Mouse (Mus musculus) gonadal fat pad, adult 2 months (tissue): ENCODE measurements around the gene Scnn1a. TPM values are rescaled to one million over a fixed set of nuclear protein-coding genes. Genes with fewer than 3 reads are reported as not detected.

Source experiments
- DNase-seq: peaks from one replicate; pipeline ENCODE4 v3.0.0-alpha.2; 2012; ENCODE audit warnings: low read depth
- polyA plus RNA-seq: library from polyadenylated mRNA; depleted of rRNA; stranded (reverse); fragments of >200 nt; gene quantifications from 2 replicates; pipeline ENCODE4 v1.2.3, GENCODE M21; 2012

Scnn1a gene
- polyA plus RNA-seq, 1 experiment = 25.9 TPM

DNA sequence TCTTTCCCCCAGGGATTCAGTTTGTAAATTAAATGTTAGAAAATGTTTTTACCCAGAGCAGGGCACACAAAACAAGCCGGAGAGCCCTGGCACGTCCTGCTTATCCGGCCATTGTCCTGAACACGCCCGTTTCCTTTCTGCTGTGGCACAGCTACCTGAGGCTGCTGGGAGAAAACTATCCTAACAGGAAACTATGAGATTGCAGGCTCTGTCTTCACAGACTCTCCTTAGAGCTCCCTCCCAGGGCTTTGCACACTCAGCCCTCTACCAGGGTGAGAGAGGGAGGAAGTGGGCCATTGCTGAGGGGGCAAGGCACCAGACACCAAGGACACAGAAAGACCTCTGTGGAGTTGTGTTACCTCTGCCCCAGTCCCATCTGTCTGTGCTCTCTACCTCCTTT lies 19.8 kb downstream of the Scnn1a start:
- DNase-seq = no peak

DNA sequence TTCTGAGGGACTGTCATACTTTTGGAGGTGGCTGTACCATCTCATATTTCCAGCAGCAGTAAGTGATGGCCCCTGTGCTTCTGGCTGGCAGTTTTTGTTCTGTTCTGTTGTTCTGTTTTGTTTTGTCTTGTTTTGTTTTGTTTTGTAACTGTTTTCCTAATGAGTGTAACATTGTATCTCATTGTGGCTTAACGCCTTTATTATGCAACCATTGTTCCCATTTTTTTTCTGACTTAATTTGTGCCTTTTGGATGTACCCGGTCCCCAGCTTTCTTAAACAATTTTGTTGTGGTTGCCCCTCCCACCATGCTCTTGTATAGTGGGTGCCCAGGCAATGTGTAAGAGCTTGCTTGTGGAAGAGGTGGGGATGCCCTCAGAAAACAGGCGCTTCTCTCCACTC lies 21.7 kb downstream of the Scnn1a start:
- DNase-seq = no peak

DNA sequence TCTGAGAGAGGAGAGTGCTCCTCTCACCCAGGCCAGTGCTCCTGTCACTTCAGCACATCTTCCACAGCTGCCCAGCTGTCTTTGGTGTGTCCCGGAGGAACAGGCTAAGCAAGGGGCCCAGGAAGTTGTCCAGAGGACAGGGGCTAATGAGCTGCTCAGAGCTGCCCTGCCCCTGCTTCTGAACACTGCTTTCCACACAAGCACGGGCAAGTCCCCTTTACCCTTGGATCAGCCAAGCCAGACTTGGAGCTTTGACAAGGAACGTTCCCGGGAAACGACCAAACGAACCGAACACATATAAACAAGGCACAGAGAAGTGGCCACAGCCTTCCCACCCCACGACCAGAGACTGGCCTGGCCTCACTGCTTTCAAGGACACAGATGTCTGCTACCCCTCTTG lies 23.6 kb downstream of the Scnn1a start:
- DNase-seq = no peak

DNA sequence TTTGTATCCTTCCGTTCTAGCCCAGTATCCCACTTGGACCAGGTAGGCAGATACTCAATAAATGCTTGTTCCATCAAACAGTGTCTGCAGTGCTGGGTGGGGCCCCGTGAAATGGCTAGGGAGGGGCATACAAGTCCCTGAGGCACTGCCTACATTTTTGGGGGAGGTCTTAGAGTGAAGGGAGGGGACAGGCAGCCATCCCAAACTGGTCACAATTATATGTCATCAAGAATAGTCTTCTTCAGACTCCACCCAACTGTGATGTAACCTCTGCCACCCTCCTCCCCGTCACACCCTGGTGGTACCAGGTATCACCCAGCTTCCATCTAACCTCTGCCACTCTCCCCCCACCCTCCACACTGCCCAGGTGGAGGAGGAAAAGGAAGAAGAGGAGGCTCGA lies 24.4 kb downstream of the Scnn1a start:
- no peak for DNase-seq

DNA sequence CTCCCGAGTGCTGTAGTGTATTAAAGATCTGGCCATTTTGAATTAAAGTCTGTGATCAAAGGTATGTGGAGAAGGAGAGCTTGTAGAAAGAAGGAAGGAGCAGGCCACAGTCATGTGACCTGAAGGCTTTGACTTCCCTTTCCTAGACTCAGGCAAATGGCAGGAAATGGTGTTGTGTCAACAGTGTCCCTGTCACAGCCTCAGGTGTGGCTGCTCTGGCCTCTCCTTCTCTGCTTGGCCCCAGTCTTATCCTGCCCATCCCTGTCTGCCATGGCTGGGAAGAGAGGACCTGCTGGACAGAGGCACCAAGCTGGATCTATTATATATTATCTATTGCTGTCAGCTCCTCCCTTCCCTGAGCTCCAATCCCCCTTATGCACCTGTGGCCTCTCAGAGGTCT lies 25.2 kb downstream of the Scnn1a start:
- DNase-seq = no peak

DNA sequence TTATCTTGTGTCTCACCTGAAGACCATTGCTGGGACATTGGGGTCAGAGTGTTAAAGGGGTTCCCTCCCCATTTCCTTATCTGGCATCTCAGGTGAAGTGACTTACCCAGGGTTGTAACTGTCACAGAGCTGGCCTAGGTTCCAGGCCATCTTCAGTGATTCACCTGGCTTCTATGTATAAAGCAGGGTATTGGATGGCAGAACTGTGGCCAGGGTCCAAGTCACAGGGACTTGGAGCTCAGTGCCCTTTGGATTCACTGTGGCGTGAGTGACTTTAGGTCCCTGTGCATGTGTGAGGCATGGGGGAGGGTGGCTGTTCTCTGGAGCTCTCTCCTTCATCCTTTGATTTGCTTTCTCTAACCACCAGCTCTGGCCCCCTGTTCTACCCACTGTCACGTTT lies 25.6 kb downstream of the Scnn1a start:
- DNase-seq = no peak

DNA sequence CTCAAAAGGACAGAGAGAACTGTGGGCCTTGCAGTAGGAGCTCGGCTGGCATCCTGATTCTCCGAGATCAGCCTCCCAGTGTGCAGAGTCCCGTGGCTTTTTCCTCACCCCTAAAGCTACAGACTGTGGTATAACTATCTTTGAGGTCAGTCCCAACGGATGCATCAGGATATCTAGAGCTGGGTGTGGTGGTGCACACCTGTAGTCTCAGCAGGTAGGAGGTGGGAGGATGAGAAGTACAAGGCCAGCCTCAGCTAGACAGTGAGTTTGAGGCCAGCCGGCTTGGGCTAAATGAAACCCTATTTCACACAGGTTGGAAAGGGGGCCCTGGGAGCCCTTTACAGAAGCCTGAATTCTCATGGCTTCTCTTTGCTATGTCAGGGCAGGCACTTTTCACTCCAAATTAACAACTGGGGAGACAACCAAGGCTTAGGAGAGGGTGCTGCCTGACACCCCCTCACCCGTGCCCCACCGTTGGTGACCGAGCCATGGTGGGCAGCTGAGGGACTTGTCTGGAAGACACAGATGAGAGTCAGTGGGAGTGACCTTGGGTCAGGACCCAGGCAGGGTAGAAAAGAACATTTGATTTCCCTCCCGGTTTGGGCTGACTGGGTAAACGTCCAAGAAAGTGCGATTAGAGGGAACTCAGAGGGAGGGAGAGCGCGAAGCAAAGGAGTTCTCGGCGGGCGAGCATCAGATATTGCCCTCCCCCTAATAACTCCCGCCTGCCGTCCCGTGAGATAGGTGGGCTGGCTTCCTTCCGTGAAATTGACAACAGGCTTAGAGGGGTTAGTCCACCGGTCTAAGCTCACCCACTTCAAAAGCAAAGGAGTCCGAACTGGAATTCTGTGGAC lies 28.5 kb downstream of the Scnn1a start, which contains the start of gene Tnfrsf1a:
Gene Tnfrsf1a (plus strand): TSS at position 642 of the 854 bp plus-strand sequence.
- no peak for DNase-seq

DNA sequence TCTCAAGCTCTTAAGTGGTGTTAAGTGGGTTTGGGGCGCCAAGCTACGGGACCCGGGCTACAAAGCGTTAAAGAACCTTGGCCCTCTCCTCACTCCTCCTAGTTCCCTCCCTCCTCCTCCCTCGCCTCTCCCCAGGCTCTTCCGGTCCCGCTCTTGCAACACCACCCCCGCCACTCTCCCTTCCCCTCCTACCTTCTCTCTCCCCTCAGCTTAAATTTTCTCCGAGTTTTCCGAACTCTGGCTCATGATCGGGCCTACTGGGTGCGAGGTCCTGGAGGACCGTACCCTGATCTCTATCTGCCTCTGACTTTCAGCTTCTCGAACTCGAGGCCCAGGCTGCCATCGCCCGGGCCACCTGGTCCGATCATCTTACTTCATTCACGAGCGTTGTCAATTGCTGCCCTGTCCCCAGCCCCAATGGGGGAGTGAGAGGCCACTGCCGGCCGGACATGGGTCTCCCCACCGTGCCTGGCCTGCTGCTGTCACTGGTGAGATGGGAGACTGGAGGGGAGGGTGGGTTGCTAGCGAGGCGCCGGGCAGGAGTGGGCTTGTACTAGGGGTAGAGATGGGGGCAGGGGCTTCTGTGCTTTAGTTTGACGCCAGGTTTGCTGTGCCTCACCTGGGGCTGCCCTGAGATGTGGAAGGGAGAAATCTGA lies 29.2 kb downstream of the Scnn1a start:
- DNase-seq = no peak

DNA sequence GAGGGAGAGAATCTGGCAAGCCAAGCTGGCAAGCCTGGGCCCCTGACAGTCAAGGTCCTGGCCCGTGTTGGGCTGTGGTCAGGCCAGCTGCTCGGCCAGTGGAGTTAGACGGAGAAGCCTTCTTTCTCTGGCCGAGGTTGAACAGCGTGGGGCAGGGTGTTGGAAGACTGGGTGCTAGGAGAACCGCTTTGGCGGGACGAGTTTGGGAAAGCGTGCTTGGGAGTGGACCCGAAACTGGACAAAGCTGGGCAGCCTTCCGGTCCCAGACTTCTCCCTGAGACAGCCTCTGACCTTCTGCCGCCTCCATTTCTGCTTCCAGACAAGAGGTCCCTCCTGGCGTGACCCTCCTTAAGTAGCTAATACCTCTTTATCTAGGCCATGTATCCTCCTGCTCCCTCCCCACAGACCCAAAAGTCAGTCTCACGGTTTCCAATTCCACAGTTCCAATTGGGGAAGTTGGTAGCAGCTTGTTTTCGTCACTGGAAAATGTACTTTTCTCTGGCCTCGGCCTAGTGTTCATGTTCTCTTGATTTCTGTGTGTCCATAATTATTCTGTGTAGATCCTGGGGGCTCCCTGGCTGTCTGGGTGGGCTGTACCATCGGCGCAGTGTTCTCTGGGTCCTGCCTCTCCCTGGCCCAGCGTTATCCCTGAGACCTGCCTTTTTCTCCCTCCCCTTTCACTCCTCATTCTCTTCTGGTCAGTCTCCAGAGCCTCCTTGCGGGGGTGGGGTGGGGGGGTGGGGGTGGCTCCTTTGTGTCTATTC lies 30.0 kb downstream of the Scnn1a start:
- no peak for DNase-seq

DNA sequence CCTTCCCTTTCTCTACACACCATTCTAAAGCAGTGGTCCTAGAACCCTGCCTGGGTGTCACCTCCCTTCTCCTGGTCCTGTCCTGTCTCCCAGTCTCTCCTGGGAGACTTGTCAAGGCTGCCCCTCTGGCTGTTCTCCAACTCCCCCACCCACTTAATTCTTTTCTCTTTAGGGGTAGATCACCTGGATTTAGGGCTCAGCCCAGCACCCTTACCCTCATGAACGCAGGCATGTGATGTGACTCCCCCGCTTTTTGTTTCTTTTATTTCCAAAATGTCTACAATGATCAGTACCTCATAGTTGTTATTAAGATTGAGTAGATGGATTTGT lies 30.5 kb downstream of the Scnn1a start:
- no peak for DNase-seq

DNA sequence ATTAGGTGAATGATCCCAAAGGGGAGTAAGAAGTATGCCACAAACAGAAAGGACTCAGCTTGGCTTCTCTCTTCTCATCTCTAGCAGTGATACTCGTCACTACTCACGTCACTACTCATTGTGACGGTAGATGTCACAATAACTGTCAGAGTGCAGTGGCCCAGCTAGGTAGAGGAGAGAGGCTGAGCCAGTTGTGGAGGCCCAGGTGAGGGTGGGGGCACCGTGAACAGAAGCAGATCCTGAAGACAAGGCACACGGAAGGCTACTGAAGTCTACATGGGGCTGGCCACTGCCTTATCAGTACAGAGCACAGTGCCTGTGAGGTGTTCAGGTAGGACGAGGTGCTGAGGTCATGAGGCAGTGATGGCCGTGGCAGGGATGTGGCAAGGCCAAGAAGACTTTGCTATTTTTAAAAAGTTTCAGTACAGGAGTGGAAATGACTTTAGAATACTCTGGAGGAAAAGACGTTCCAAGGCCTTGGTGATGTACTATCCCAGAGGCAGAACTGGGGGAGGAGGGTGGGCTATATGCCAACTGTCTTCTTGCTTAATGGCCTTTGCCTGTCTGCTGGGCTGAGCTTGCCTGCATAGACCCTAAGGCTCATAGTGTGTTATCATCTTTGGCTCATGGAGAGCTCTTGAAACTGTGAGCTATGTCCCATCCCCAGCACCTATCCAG lies 31.0 kb downstream of the Scnn1a start:
- DNase-seq = peak; percentile 88

DNA sequence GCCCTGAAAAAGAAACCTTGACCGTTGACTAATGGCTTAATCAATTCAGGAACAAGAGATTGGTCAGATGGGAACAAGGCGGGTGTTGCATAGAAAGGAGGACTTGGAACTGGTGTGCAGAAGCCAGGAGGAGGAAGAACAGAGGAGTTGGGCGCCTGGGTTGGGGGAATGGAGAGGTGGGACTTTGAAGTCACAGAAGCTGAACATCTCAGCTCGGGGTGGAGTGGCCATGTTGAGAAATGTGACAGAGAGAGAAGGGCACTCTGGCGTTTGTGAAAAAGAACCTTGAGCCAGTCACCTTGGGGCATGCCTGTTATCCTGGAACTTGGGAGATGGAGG lies 31.6 kb downstream of the Scnn1a start:
- DNase-seq = no peak

DNA sequence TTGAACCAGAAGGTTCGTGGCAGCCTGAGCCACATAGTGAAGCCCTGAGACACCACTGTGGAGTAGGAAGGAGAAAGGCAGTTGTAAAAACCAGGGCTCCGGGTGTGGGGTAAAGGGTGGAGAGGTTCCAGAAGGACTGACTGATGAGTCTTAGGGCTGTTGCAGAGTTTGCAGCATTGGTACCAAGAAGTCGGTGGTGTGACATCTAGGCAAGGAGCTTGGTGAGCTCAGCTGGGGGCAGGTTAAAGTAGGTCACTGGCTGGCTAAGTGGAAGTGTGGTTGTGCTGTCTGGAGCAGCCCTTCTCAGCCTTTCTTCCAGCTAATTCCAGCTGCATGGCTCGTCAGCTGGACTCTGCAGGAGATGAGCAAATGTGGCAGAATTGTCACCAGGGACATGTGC lies 32.4 kb downstream of the Scnn1a start:
- DNase-seq = no peak

DNA sequence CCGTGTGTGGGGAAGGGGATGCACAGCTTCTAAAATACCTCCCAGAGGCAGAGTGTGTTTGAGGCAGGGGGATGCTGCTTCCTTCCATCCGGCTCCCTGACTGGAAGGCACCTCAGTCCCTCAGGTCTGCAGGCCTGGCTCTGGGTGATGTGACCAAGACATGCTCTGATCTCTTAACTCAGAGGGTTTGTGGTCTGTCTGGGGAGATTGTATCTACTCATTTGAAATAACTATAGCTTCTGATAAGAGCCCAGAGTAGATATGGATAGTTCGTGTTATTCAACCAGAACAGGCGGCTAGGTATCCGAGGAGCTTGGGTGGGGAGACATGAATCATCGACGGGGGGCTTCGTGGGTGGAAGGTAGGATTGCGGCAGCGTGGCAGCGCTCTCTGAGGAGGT lies 32.8 kb downstream of the Scnn1a start:
- DNase-seq = no peak

DNA sequence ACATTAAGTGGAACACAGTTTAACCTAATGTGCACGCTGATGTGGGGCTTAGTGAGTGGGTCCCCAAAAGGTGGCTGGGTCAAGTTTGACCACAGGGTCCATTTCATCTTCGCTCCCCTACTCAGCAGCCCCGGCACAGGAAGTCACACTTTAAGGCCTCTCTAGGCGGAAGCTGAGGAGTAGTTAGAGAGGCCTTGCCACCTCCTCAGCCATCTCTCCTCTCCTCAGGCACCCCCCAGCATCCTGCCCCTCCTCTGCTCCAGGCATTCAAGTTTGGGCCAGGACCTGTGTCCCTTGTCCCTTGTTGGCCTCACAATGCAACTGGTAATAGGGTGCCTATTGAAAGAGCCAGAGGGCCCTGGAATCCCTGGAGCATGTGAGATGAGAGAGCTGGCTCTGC lies 33.2 kb downstream of the Scnn1a start:
- no peak for DNase-seq

DNA sequence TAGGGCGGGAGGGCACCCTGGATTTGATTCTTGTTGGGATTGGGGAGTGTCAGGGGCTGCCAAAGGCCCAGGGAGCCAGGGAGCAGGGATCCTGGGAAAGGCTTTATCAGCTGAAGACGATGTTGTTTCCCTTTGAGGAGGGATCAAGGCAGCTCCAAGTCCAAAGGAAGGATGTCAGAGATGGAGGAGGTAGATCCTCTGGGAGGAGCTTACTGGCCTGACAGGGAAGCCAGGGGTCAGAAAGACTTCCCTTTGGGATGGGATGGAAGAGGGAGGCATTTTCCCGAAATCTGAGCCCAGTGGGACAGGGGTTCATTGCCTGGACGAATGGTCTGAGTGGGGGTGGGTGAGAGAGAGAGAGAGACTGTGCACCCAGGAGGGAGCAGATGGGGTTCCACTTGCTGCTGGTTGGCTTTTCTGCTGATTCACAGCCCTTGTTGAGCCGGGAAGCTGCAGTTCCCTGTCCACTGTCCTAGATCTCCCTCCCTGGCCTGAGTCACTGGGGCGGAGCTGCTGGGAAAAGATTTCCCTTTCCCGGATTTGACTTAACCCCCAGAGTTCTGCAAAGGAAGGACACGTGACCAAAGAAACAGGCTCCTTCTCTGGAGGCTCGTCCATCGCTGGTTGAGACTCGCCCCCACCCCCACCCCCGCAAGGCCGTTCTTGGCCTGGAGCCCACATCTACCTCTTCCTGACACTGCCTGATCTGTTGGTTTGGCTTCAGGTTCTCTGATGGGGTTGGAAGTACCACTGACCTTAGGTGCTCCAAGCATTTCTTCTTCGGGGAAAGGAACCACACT lies 34.1 kb downstream of the Scnn1a start:
- no peak for DNase-seq

DNA sequence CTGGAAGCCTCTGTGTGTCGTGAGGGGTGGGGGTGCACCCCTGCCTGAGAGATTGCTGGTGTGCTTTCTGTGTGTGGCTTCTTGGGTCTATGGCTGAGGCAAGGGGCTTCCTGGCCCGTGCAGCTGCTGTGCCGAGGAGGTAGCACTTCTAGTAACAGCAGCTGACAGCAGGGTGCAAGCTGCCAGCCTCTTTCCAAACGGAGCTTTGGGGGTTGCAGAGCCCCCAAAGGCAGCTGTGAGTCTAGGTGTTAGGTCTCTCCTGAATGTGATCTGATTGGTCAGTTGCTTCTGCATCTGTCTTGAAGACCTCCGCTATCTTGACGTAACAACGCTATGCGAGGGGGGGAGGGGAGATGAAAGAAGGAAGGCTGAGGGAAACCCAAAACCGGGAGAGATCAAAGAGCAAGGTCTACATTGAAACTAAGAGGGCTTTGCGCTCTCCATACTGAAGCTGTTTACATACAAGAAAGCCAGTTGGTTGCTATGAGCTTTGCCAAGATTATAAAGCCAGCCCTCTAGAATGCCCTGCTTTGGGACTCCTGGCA lies 34.8 kb downstream of the Scnn1a start:
- DNase-seq = no peak

DNA sequence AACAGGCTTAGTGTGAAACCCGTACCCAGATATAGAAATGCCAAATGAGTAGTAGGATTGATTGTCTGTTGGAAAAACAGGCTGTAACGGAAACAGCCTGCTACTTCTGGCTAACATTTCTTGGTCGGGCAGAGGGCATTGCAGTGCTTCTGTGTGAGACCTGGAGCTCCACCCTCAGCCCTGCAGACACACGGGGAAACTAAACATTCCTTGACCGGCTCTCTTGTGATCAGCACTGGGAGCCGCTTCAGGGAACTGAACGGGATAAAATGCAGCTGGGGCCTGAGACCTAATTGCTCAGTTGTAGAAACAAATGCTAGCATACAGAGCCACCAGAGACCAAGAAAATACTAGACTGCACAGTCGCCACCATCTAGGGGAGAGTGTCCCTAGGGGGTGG lies 35.8 kb downstream of the Scnn1a start:
- DNase-seq = no peak

DNA sequence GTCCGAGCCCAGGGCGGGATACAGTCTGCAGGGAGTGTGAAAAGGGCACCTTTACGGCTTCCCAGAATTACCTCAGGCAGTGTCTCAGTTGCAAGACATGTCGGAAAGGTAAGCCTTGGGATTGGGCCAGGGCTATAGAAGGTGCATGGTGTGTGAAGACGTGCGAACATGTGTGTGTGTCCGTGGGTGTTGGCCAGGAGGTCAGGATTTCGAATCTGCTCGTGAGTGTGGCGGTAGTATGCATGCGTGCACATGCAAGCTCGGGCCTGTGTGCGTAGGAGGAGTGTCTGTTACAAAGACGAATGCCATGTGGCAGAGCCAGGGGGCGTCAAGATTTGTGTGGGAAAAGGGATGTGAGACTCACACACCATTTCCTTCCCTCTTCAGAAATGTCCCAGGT lies 36.9 kb downstream of the Scnn1a start:
- no peak for DNase-seq

DNA sequence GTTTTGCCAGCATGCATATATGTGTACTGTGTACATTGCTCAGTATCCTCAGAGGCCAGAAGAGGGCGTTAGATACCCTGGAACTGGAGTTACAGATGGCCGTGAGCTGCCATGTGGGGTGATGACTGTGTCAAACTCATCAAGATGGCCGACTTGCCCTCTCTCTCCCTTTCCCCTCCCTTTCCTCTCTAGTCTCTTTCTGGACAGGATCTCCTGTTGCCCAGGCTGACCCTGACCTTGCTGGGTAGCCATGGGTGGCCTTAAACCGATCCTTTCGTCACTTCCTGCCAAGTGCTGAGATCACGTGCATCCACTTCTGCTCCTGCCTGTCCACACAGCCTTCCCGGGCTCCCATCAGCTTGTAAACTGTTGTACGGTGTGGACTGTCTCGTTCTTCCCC lies 39.5 kb downstream of the Scnn1a start:
- DNase-seq = no peak

DNA sequence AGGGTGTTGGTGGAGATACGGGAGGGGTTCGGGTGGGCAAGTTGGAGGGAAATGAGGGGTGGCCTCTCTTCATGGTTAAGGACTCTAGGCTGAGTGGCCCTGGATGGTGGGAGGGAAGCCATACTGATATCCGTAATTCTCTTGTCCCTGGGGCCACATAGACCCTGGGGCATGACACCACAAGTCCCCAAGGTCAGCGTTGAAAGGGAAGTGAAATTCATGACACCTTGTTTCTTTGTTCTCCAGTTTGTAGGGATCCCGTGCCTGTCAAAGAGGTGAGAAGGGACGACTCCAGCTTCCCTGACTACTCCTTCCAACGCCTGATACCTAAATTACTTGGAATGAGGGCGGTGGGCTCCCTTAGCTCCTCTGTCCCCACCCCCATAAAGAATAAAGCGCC lies 40.4 kb downstream of the Scnn1a start:
- DNase-seq = no peak
